Mouse (Mus musculus): Measurements from ENCODE around the gene Sbf2.
"Not testable (repeated sequence)": the region's sequence is repeated elsewhere in the genome, so short reads cannot be mapped to it uniquely, and the experiment has no call there.

Gene Sbf2

DNA sequence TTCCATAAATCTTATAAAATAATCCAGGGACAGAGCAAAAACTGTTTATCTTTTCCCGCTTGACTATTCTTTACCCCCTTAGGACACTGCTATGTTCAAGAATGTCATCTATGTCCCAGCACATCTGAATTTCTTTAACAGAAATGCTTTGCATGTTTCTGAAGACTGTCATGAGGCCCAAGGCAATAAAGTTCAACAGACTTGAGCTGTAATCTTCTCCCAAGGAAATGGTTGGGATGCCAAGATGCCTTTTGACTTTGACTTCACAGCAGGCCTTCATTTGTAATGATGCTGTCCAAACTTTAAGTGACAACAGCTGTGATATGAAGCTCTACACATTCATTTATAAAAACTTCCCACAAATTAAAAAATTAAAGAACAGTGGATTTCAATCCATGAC lies 212.6 kb downstream of the Sbf2 start:
- DNase-seq (ENCODE audit: low spot score in 2 of 2): no peak

DNA sequence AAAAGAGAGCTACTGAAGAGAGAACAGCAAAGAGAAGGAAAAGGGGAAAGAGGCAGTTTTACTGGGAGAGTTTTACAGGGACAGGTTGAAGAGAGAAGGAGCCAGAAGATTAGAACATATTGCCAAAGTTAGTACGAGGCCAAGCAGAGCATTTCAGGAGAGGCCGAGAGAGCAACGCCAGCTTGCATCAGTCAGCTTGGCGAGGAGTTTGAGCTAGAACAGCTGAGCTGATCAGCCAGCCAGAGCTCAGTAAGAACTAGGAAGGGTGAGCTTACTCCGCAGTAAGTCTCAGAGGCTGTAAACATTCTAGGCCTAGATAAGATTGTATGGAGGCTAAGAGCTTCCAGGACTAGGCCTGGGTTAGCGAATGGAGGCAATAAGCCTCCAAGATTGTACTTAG lies 222.1 kb downstream of the Sbf2 start:
- DNase-seq (ENCODE audit: low spot score in 2 of 2): peak; percentile 29 to 43

DNA sequence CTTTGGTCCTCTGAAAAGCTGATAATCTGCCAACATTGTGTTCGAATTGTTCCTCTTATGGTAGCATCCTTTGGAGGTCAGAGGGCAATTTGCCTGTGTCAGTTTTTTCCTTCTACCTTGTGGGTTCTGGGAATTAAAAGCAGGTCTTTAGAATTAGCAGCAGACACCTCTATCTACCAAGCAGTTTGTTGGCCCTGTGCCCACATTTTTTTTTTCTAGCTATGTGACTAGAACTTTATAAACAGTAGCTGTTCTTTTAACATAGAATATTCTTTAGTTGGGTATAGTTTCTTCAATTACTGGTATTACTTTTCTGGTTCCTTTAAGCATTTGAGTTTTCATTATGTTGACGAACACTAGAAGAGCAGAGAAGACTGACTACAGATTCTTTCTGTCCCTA lies 223.1 kb downstream of the Sbf2 start:
- no peak for DNase-seq (ENCODE audit: low spot score in 2 of 2)

DNA sequence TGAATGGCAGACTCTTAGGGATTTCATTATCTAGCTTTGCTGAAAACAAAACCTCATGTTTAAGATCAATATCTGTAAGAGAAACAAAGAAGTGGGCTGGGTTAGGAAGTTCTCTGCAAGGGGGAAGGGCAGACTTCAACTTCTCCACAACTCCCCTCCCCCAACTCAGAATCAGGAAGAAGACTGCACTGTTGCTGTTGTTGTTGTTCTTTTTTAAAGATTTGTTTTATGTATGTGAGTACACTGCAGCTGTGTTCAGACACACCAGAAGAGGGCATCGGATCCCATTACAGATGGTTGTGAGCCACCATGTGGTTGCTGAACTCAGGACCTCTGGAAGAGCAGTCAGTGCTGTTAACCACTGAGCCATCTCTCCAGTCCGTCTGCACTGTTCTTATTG lies 225.8 kb downstream of the Sbf2 start:
- DNase-seq (ENCODE audit: low spot score in 2 of 2): not testable (repeated sequence)

DNA sequence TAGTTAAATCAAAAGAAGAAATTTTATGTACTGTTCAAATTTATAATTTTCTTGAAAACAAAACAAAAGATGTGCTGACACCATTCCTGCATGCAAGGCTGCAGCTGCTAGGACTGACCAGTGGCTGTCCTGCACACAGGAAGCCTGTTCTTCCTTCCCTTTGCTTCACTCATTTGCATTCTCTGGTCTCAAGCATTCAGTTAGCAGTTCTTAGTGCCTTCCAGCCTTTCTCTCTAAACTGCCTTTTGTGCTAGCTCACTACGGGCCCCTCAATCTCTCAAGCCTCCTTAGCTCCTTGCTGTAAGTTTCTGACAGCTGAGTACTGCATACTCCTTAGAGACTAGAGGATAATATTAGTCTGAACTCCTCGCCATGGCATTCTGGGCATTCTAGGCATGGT lies 227.2 kb downstream of the Sbf2 start:
- no peak for DNase-seq (ENCODE audit: low spot score in 2 of 2)

DNA sequence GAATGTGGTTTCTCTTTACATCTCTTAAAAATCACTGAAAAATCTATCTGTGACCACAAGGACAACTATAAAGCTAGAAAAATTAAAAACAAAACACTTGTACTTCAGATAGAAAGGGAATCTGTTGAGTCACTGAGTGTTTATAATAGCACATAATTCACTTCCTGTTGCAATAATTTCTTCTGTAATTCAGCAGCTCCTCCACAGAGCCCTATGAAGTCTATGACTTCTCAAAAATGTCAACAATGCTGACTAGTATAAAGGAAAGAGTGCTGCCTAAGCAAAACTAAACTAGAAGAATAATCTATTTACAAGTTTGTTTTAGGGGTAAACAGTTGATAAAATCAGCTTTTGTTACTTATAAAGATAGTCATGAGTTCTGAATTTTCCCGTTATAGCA lies 229.2 kb downstream of the Sbf2 start:
- no peak for DNase-seq (ENCODE audit: low spot score in 2 of 2)

DNA sequence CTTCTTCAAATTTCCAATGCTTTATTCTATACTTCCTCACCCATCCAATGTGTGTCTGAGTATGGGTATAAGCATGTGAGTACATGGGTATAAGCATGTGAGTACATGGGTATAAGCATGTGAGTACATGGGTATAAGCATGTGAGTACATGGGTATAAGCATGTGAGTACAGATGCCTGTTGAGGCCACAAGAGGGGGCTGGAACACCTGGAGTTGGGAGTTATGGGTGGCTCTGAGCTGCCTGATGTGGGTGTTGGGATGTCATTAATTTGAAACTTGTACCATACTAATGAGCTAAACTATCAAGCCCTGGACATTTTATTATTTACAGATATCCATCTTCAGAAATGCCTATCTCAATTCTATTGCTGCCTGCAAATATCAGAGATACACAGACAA lies 230.4 kb downstream of the Sbf2 start:
- no peak for DNase-seq (ENCODE audit: low spot score in 2 of 2)

DNA sequence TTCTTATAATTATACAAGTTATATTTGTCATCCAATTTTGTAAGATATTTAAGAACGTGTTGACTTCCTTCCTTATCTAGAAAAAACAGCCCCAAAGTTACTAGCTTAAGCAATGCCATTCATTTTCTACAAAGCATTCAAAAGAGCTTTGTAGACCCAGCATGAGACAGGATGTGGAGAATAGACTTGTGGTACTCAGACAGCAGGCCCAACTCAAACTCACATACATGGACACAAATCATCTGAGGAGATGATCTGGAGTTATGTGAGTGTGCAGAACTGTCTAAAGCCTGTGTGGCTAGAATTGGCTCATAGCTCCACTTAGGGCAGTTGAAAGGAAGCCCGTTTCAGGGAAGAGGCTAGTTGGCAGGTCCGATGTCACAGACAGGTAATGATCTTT lies 233.1 kb downstream of the Sbf2 start:
- DNase-seq (ENCODE audit: low spot score in 2 of 2): no peak

DNA sequence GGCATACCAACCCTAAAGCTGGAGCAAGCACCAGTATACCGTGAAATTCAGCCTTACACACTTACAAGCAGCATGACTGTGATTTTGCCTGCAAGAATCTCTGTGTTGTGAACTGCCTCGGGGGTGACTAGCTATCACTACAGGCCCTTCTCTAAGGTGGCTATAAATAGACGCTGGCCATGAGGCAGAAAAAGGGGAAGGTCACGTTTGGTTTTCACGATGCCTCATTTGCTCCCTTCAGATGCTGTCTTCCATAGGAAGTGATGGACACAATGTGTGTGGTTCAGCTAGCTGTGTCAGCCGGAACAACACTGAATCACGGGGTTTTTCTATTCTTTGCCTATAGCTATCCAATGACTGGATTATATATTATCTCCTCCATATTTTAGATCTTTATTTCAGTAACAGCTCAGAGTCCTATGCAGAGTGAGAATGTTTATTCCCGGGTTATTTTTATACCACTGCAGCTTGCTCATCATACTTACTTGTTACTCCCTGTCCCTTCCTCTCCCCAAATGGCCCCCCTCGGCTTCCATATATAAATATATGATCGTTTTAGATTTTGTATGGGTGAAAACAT lies 235.3 kb downstream of the Sbf2 start:
- no peak for DNase-seq (ENCODE audit: low spot score in 2 of 2)

DNA sequence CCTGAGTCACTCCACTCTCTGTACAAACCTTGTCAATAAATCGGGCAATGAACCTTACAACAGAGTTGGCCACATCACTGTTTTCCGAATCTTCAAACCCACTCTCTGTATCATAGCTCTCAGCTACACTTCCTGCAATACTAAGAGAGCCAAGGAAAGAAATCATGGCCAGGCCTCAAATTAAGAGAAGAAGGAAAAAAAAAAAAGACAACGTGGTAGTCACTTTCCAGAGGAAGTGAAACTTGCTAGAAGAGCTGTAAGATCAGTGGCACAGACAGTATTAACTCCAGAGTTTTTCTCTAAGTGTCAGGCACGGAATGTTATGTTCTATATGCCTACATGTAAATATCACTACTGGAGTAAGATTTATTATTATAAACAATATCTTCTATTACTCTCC lies 242.2 kb downstream of the Sbf2 start:
- no peak for DNase-seq (ENCODE audit: low spot score in 2 of 2)

DNA sequence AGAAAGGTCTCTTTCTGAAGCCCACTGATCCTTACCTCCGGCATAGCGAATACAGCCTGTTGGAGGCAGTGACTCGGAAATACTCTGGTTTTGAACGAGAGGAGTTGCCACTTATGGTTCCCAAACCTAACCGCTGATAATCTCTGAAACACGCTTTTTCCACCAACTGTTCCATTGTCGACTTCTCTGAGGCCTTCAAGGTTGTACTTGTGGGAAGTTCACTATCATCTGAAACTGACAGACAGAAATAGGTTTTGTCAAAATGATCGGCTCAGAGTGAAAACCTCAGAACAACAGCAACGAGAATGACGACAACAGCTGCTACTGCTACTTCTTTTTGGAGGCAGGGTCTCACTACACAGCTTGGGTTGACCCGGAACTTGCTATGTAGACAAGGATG lies 252.7 kb downstream of the Sbf2 start:
- no peak for DNase-seq (ENCODE audit: low spot score in 2 of 2)

DNA sequence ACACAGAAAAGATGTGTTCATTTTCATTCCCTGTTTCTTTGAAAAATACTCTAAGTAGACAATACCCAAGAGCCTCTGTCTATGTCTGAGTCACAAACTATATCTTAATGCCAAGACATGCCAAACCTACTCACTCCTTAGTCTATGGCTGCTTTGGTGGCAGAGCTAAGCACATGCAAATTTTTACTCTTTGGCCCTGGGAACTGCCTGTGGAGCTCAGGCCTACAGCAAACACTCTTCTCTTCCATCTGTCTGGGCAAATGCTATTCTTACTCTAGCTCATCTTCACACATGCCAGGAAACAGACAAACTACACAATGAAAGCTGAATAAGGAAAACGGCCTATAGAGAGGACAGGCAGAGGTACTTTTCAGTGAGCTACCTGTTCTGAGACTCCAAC lies 253.2 kb downstream of the Sbf2 start:
- DNase-seq (ENCODE audit: low spot score in 2 of 2): no peak

DNA sequence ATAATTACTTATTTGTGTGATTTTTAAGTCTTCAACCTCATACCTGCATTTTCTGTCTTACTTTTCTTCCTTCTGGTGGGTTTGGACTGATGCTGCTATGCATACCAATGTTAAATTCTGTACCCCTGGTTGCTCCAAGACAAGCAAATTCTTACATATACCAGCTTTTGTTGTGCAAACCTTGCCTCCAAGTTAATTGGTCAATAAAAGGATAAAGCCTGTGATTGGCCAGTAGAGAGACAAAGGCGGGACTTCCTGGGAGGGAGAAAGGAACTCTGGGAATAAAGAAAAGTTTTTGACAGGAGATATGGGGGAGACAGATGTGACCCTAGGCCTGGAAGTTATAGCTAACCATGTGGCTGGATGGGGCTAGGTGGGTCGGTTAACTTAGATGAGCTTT lies 255.3 kb downstream of the Sbf2 start:
- DNase-seq (ENCODE audit: low spot score in 2 of 2): no peak

DNA sequence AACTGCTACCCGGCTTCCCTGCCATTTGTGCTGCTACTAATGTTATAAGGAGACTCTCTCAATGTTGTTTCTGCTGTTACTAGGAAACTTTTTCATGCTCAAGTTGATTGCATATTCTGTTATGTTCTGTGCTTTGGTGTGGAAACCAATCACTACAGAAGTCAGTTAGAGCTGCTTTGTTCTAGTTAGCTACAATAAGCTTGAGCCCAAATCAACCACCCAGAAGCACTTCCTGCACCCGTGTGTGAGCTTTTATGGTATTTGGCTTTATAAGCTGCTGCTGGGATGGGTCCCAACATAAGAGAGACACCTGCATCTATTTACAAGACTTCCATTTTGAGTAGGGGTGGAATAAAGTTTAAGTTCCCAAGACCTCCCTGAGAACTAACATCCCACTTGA lies 260.8 kb downstream of the Sbf2 start:
- DNase-seq (ENCODE audit: low spot score in 2 of 2): no peak

DNA sequence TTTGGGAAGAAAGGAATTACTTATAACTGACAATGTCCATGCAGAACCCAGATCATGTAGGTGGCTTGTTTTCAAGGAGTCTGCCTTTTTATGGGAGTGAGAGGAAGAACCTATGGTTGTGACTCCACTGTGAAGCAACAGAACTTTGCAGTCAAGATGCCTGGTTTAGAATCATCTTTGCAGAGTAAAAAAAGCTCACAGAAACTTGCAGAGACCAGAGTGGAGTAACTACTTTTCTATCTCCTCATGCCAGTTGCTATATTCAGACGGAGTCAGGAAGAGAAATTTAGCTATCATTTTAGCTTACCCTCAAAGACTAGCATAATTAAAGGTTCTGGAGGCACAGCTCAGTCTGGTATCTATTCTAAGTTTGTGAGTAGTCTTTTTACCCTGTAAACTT lies 267.5 kb downstream of the Sbf2 start:
- DNase-seq (ENCODE audit: low spot score in 2 of 2): no peak

DNA sequence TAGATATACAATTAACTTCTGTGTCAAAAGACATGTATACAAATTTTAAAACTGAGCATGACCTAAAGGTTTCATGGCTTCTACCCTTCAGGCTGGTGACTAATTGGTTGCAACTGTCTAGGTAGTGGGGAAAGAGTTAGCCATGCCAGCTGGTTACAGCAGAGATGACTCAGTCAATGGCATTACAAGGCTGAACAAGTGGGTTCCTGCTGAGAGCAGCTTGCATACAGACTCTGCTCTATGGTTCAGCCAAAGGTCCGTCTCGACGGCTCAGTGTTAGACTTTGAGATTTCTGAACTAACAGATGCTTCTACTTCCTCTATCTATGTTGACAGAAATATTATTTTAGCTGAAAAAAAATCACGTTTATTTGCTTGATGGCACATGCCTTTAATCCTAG lies 277.1 kb downstream of the Sbf2 start:
- peak in 1 of 2 experiments; percentile 17 for DNase-seq (ENCODE audit: low spot score in 2 of 2)

DNA sequence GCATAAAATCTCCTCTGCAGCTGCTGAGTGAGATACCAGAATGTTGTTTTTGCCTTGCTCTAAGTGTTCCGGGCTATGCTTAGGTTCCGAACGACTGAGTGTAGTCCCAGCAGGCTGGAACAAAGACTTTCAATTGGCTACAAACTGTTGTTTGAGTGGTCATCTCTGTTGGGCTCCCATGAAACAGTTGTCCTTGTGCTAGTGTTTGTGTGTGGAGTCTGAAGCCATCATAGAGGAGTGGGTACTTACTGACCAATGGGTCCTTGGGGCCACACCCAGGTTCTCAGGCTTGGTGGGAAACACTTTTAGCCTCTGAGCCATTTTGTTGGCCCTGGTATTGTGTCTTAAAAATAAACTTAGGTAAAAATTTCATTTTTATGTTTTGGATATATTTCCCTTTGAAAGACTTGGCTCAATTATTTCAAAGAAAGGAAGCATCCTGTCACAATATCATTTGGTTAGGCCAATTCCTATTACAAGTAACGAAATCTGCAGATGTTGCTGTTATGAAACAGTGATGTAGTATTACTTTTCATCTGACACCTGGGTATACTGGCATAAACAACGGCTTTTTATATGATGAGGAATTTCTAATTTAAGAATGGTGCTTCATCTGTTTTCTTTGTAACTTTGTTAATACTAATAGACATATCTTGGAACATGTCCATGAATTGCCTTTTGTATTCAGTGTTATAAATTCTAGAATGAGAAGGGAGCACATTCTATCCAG lies 289.2 kb downstream of the Sbf2 start:
- DNase-seq (ENCODE audit: low spot score in 2 of 2): no peak

DNA sequence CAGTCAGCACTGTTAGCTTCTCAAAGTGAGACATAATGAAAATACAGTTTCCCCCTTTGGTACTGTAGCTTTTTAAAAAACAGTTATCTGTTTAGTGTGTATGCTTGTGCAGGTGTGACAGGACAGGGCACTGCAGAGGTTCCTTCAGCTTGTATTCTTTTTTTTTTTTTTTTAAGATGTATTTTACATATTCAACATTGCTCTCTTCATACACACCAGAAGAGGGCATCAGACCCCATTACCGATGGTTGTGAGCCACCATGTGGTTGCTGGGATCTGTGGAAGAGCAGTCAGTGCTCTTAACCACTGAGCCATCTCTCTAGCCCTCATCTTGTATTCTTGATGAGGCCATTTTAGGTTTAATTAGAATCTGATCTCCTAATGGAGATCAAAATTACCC lies 289.9 kb downstream of the Sbf2 start:
- DNase-seq (ENCODE audit: low spot score in 2 of 2): no peak

DNA sequence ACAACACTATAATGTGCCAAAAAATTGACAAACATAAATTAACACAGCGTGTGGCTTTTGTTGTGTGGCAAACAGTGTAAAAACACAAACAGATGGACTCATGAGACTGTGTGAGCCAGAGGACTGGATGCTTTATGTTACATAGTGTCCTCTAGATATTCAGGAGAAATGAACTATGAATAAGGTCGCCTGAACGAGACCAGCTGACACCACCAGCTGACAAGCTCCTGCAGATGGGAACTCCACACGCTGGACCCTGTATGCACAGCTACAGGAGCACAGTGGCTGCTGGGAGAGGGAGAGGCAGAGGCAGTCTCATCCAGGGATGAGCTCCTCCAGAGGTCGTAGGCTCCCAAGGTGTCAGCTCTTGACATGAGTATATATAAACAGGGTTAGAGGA lies 293.6 kb downstream of the Sbf2 start:
- DNase-seq (ENCODE audit: low spot score in 2 of 2): no peak

DNA sequence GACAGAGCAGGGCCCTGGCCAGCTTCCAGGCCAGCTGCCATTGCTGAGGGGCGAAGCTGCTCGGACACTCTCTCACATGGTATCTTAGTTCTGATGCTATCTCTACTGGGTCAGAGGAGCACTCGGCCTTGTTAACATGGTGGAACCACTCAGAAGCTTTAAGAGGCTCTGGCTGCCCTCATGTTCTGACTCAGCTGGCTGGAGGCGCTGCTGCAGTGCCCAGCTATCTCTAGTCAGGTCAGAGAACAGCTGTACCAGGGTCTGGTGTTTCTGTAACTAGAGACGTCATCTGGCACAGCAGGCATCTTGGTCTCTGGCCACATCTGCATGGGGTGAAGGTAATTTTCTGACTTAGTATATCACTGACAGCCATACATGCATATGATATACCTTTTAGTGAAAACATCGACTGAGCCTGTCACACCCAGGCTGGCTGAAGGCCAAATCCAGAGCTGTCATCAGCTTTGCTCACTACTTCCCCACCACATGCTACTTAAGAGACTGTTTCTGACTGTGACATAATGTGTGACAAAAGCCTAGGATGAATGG lies 295.7 kb downstream of the Sbf2 start:
- no peak for DNase-seq (ENCODE audit: low spot score in 2 of 2)

DNA sequence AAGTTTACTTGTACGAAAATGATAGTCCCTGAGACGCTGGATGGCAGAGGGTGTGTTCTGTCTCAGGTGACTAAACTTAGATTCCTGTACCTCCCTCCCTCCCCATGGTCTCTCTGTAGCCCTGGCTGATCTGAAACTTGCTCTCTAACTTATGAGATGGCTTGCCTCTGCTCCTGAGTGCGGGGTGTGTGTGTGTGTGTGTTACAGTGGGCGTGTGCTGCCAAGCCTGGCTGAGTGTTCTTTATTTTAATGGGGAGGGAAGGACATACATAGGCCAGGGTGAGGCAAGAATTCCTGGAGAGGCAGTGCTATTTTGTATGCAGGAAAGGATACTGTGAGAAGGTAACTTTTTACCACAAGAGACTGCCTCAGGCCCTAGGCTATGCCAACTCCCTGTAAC lies 297.3 kb downstream of the Sbf2 start:
- DNase-seq (ENCODE audit: low spot score in 2 of 2): no peak

DNA sequence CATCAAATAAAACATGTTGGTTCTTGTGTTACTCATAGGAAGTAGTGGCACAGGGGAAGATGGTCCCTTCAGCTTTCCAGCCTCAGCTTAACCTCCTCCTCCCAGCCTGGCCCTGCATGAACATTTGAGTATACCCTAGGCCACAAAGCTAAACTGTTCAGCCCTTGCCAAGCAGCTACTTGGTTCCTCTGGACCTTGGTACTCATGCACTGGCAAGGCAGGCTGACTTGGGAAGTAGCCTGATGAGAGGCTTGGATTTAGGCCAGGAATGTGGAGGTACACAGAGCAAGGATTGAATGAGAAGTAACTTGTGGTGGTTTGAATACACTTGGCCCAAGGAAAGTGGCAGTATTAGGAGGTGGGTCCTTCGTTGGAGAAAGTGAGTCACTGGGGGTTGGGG lies 299.4 kb downstream of the Sbf2 start:
- no peak for DNase-seq (ENCODE audit: low spot score in 2 of 2)

DNA sequence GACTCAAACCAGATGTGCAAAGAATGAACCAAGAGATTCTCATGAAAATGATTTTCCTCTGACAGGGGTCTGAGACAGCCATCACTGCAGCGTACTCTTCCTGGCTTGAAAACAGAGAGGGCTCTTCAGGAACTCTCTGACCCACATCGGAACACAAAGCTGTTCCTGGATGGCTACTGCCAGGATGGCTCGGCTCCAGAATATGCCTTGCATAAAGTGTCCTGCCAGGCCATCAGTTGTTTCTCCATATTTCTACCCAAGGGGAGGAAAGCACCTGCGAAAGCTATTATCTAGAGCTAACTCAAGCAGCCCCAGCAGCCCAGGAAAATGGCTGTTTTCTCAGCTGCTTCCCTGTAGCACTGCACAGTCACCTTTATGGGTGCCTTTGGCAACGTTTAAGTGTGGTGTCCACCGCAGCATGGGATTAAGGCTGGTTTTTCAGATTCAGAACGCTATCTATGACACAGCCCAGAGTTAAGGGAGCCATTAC lies 300.3 kb downstream of the Sbf2 start:
- DNase-seq (ENCODE audit: low spot score in 2 of 2): peak in 1 of 2 experiments; percentile 19
